Mouse (Mus musculus) stomach, postnatal 0 days (tissue): ENCODE results near the gene Pspn.

Experiments used
- CTCF ChIP-seq: IDR thresholded peaks from 2 replicates; pipeline ENCODE4 v1.5.1; 2016; ENCODE audit warnings: antibody characterized with exemption, low read depth, mild to moderate bottlenecking, moderate library complexity
- EP300 ChIP-seq: optimal IDR thresholded peaks from 2 replicates; pipeline ENCODE3; 2016; ENCODE audit warnings: antibody characterized with exemption

DNA sequence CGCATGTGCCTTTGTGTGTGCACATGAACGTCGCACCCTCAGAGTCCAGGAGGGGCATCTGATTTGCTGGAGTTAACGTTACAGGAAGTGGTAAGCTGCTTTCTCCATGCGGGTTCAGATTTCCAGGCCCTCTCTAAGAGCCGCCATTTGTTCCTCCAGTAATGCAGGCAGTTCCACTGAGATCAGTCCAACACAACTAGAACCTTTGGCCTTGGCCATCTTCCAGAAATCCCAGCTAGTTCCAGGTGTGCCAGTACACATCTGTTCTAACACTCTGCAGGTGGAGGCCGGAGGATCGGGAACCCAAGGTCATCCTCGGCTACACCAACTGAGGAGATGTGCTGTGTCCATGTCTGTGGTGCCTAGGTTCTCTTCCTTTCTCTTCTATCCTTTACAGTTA is 14.9 kb downstream of the Pspn start:
- TF ChIP-seq CTCF (no peak), EP300 (no peak)
